Mouse (Mus musculus) embryonic facial prominence, embryonic 15.5 days (tissue): ENCODE data around the gene Adarb1. TPM values are rescaled to one million over a fixed set of nuclear protein-coding genes. Genes with fewer than 3 reads are reported as not detected.

Experiments
- ATAC-seq: fragments of 200-750 bp; cut with Nextera tagmentation; 2 replicates; pipeline ENCODE4 v1.8.0; 2017; ENCODE audit warnings: low read depth, moderate TSS enrichment; ENCODE audit not compliant: insufficient number of reproducible peaks, low FRiP score, low TSS enrichment
- H3K27ac ChIP-seq: fragments of 300-500 bp; sonication (generic); replicated peaks from 2 replicates; pipeline ENCODE4 v1.5.1; 2015; ENCODE audit warnings: mild to moderate bottlenecking, inconsistent platforms
- H3K27me3 ChIP-seq: fragments of 300-500 bp; sonication (generic); 2 replicates; pipeline ENCODE4 v1.6.1; 2015; ENCODE audit warnings: inconsistent platforms
- H3K36me3 ChIP-seq: fragments of 300-500 bp; sonication (generic); 2 replicates; pipeline ENCODE4 v1.6.1; 2015; ENCODE audit warnings: mild to moderate bottlenecking, inconsistent platforms
- H3K4me1 ChIP-seq: fragments of 300-500 bp; sonication (generic); 2 replicates; pipeline ENCODE4 v1.6.1; 2015; ENCODE audit warnings: inconsistent platforms
- H3K4me2 ChIP-seq: fragments of 300-500 bp; sonication (generic); replicated peaks from 2 replicates; pipeline ENCODE4 v1.6.1; 2015; ENCODE audit warnings: mild to moderate bottlenecking, inconsistent platforms
- H3K4me3 ChIP-seq: fragments of 300-500 bp; sonication (generic); replicated peaks from 2 replicates; pipeline ENCODE4 v1.5.1; 2015; ENCODE audit warnings: mild to moderate bottlenecking, inconsistent platforms
- H3K9ac ChIP-seq: fragments of 300-500 bp; sonication (generic); 2 replicates; pipeline ENCODE4 v1.6.1; 2015; ENCODE audit warnings: inconsistent platforms
- H3K9me3 ChIP-seq: fragments of 300-500 bp; sonication (generic); replicated peaks from 2 replicates; pipeline ENCODE4 v1.6.1; 2016; ENCODE audit warnings: inconsistent platforms
- WGBS: fragments of 180-500 bp; shearing (Covaris S2); methylation state at CpG from one replicate; pipeline ENCODE4 v1.1.7; 2015; 5-methylcytosine and 5-hydroxymethylcytosine counted together
- polyA plus RNA-seq: library from polyadenylated mRNA; unstranded; fragments of >200 nt; fragmentation: Nextera tagmentation; extraction: Ambion mirVana; gene quantifications from 2 replicates; pipeline ENCODE4 v1.2.1, GENCODE M21; 2015

The Adarb1 gene
- 5.2 and 8.0 TPM in 2 replicates for polyA plus RNA-seq

GRCm38 (mm10) chr10:77418138-77418537, at the start of gene Adarb1:
Gene Adarb1, minus strand, starts transcription at chr10:77418270.
- H3K27me3 ChIP-seq: peaks cover 19% of the 10 kb centered on the region
- H3K9me3 ChIP-seq: no peaks in the 10 kb centered on the region
- under 1% methylated on average over 57 of the region's 57 CpGs for WGBS
- peak within 1 kb of the TSS; percentile 58 for H3K27ac ChIP-seq
- peak within 1 kb of the TSS; percentile 95 for H3K4me2 ChIP-seq
- H3K9ac ChIP-seq: peak within 1 kb of the TSS; percentile 62
- no peaks in the 10 kb centered on the region for H3K36me3 ChIP-seq
- peak; percentile 92 for ATAC-seq
- H3K4me1 ChIP-seq: peaks cover 17% of the 10 kb centered on the region
- peak within 1 kb of the TSS; percentile 83 for H3K4me3 ChIP-seq

GRCm38 (mm10) chr10:77467407-77467806, 49.3 kb upstream of the Adarb1 start:
- Histone ChIP-seq H3K27ac (no peak overlapping the region), H3K9me3 (no peaks in the 10 kb centered on the region), H3K4me3 (no peak overlapping the region), H3K4me2 (no peak overlapping the region), H3K36me3 (no peaks in the 10 kb centered on the region), H3K27me3 (no peaks in the 10 kb centered on the region), H3K4me1 (0 out of 2 replicates have a peak, but pooled peaks cover 7% of the 10 kb centered on the region), H3K9ac (no peak overlapping the region)
- WGBS: 76% methylated on average over 6 of the region's 6 CpGs
- no peak for ATAC-seq

GRCm38 (mm10) chr10:77465902-77466301, 47.8 kb upstream of the Adarb1 start:
- Histone ChIP-seq H3K36me3 (no peaks in the 10 kb centered on the region), H3K27me3 (no peaks in the 10 kb centered on the region), H3K27ac (no peak overlapping the region), H3K9ac (no peak overlapping the region), H3K4me1 (0 out of 2 replicates have a peak, but pooled peaks cover 4% of the 10 kb centered on the region), H3K4me2 (no peak overlapping the region), H3K4me3 (no peak overlapping the region), H3K9me3 (no peaks in the 10 kb centered on the region)
- no peak for ATAC-seq
- WGBS: 62% methylated on average over 5 of the region's 5 CpGs

GRCm38 (mm10) chr10:77464181-77464936, 46.3 kb upstream of the Adarb1 start:
- no peak overlapping the region for H3K4me3 ChIP-seq
- no peaks in the 10 kb centered on the region for H3K27me3 ChIP-seq
- H3K27ac ChIP-seq: no peak overlapping the region
- no peak overlapping the region for H3K9ac ChIP-seq
- H3K4me2 ChIP-seq: no peak overlapping the region
- ATAC-seq: 0 out of 2 replicates have a peak, but pooled peaks have one; percentile 36
- WGBS: 63% methylated on average over 10 of the region's 10 CpGs
- H3K9me3 ChIP-seq: no peaks in the 10 kb centered on the region
- H3K36me3 ChIP-seq: no peaks in the 10 kb centered on the region
- H3K4me1 ChIP-seq: 0 out of 2 replicates have a peak, but pooled peaks cover 4% of the 10 kb centered on the region

GRCm38 (mm10) chr10:77461161-77461560, 43.1 kb upstream of the Adarb1 start:
- no peak for ATAC-seq
- Histone ChIP-seq H3K4me1 (0 out of 2 replicates have a peak, but pooled peaks cover 4% of the 10 kb centered on the region), H3K27ac (no peak overlapping the region), H3K9me3 (no peaks in the 10 kb centered on the region), H3K9ac (no peak overlapping the region), H3K27me3 (no peaks in the 10 kb centered on the region), H3K36me3 (no peaks in the 10 kb centered on the region), H3K4me3 (no peak overlapping the region), H3K4me2 (no peak overlapping the region)
- WGBS: 82% methylated on average over 8 of the region's 8 CpGs

GRCm38 (mm10) chr10:77457701-77458100, 39.6 kb upstream of the Adarb1 start:
- H3K4me2 ChIP-seq: no peak overlapping the region
- ATAC-seq: no peak
- H3K4me3 ChIP-seq: no peak overlapping the region
- no peaks in the 10 kb centered on the region for H3K9me3 ChIP-seq
- H3K4me1 ChIP-seq: no peaks in the 10 kb centered on the region
- WGBS: 80% methylated on average over 3 of the region's 3 CpGs
- no peaks in the 10 kb centered on the region for H3K27me3 ChIP-seq
- no peak overlapping the region for H3K27ac ChIP-seq
- H3K36me3 ChIP-seq: no peaks in the 10 kb centered on the region
- H3K9ac ChIP-seq: no peak overlapping the region

GRCm38 (mm10) chr10:77456507-77456906, 38.4 kb upstream of the Adarb1 start:
- Histone ChIP-seq H3K27me3 (no peaks in the 10 kb centered on the region), H3K9me3 (0 out of 2 replicates have a peak, but pooled peaks cover 4% of the 10 kb centered on the region), H3K36me3 (no peaks in the 10 kb centered on the region), H3K27ac (no peak overlapping the region), H3K4me1 (0 out of 2 replicates have a peak, but pooled peaks cover 3% of the 10 kb centered on the region), H3K4me2 (no peak overlapping the region), H3K4me3 (no peak overlapping the region), H3K9ac (no peak overlapping the region)
- no peak for ATAC-seq
- WGBS: 62% methylated on average over 7 of the region's 7 CpGs

- ATAC-seq: no peak
- WGBS: 66% methylated on average over 14 of the region's 14 CpGs
- no peak overlapping the region for H3K4me3 ChIP-seq
- H3K4me1 ChIP-seq: 0 out of 2 replicates have a peak, but pooled peaks cover 3% of the 10 kb centered on the region
- H3K9me3 ChIP-seq: 0 out of 2 replicates have a peak, but pooled peaks cover 4% of the 10 kb centered on the region
- no peak overlapping the region for H3K9ac ChIP-seq
- H3K27me3 ChIP-seq: no peaks in the 10 kb centered on the region
- H3K27ac ChIP-seq: no peak overlapping the region
- no peak overlapping the region for H3K4me2 ChIP-seq
- no peaks in the 10 kb centered on the region for H3K36me3 ChIP-seq
These were observed 37.4 kb upstream of the Adarb1 start for GRCm38 (mm10) chr10:77455251-77456010.

GRCm38 (mm10) chr10:77454795-77455194, 36.7 kb upstream of the Adarb1 start:
- Histone ChIP-seq H3K36me3 (no peaks in the 10 kb centered on the region), H3K4me2 (no peak overlapping the region), H3K27me3 (no peaks in the 10 kb centered on the region), H3K4me1 (peaks cover 8% of the 10 kb centered on the region), H3K4me3 (no peak overlapping the region), H3K9me3 (0 out of 2 replicates have a peak, but pooled peaks cover 4% of the 10 kb centered on the region), H3K9ac (no peak overlapping the region), H3K27ac (no peak overlapping the region)
- WGBS: 78% methylated on average over 6 of the region's 6 CpGs
- no peak for ATAC-seq

GRCm38 (mm10) chr10:77451822-77452221, 33.8 kb upstream of the Adarb1 start:
- 76% methylated on average over 4 of the region's 4 CpGs for WGBS
- Histone ChIP-seq H3K9ac (no peak overlapping the region), H3K27ac (no peak overlapping the region), H3K9me3 (0 out of 2 replicates have a peak, but pooled peaks cover 4% of the 10 kb centered on the region), H3K4me3 (no peak overlapping the region), H3K4me2 (no peak overlapping the region), H3K27me3 (no peaks in the 10 kb centered on the region), H3K36me3 (no peaks in the 10 kb centered on the region), H3K4me1 (peaks cover 25% of the 10 kb centered on the region)
- ATAC-seq: no peak

GRCm38 (mm10) chr10:77450159-77450464, 32.0 kb upstream of the Adarb1 start:
- no peak for ATAC-seq
- 0 out of 2 replicates have a peak, but pooled peaks cover 4% of the 10 kb centered on the region for H3K27me3 ChIP-seq
- H3K4me3 ChIP-seq: no peak overlapping the region
- H3K9me3 ChIP-seq: 0 out of 2 replicates have a peak, but pooled peaks cover 4% of the 10 kb centered on the region
- H3K27ac ChIP-seq: no peak overlapping the region
- no peak overlapping the region for H3K9ac ChIP-seq
- H3K36me3 ChIP-seq: no peaks in the 10 kb centered on the region
- H3K4me1 ChIP-seq: peaks cover 25% of the 10 kb centered on the region
- H3K4me2 ChIP-seq: no peak overlapping the region
